8 mouse cellular contexts compared by ENCODE assay signal in the genomic region with DNA sequence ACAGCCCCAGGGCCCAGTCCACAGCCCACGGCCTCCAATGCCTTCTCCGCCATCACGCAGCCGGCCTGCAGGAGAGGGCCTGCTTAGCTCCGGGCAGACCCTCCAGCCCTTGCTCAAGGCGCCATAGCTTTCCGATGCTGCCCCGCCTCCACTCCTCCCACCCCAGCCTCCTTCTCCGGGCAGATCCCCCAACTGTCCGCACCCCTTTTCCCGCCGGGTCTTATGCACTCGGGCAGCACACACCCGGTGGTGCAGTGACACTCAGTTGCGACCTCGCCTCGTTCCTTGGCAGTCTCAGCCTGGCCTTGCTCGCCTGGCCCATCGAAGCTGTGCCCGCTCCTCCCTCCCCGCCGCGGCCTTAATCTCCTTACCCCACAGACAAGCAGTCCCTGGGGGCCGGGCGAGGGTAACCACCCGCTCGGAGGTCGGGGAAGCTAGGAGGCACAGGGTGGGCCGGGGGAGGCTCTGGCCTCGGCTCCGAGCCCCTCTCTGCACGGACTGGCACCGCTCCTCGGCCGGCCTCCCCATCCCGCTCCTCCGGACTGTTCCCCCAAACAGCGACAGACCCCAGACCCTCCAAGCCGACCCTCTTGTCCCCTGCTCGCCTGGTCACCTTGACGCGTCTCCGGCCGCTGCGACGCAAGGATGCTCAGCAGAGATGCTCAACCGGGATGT. TPM values are rescaled to one million over a fixed set of nuclear protein-coding genes. Genes with fewer than 3 reads are reported as not detected.
DNase-seq lines count a peak whose midpoint lies in the region; ATAC-seq and TF ChIP-seq lines count a peak whose summit lies in the region.

No protein-coding gene starts in this region.

- peak overlapping the region; percentile 28 for H3K9ac ChIP-seq in ES-Bruce4 (ENCODE audit: low read depth, poor library complexity, severe bottlenecking)
- H3K9ac ChIP-seq in heart, embryonic 15.5 days = peak overlapping the region; percentile 68
- peak overlapping the region; percentile 92 for H3K9ac ChIP-seq in liver, embryonic 15.5 days

- H3K27me3 ChIP-seq in heart, embryonic 10.5 days (ENCODE audit: insufficient read depth, poor library complexity, severe bottlenecking) = peaks cover 47% of the 10 kb centered on the region
- H3K27me3 ChIP-seq in ES-Bruce4 (ENCODE audit: control insufficient read depth, insufficient read depth, low read length, poor library complexity, severe bottlenecking) = peaks cover 3% of the 10 kb centered on the region
- H3K27me3 ChIP-seq in heart, embryonic 15.5 days = peaks cover 24% of the 10 kb centered on the region
- H3K27me3 ChIP-seq in liver, embryonic 15.5 days = peaks cover 15% of the 10 kb centered on the region; the same call in 1 of the 2 replicates

- no peak for TF ChIP-seq EP300 in ES-Bruce4 (IDR thresholded peaks at IDR 0.05; ENCODE audit: insufficient read depth, low read depth, low read length)

- ATAC-seq in heart, embryonic 15.5 days (replicated peaks; ENCODE audit: insufficient number of reproducible peaks, insufficient read depth, low FRiP score, low read depth) = peak; percentile 36
- peak; percentile 32 for ATAC-seq in liver, embryonic 15.5 days (ENCODE audit: insufficient read depth)

- 1% methylated on average over 47 of the region's 47 CpGs for WGBS in heart, embryonic 10.5 days
- under 1% methylated on average over 47 of the region's 47 CpGs for WGBS in heart, embryonic 15.5 days
- WGBS in liver, embryonic 15.5 days (ENCODE audit: insufficient replicate concordance) = 2% methylated on average over 47 of the region's 47 CpGs

- H3K4me2 ChIP-seq in heart, embryonic 15.5 days = peak overlapping the region; percentile 96
- H3K4me2 ChIP-seq in liver, embryonic 15.5 days = peak overlapping the region; percentile 78

- peak; percentile 79 for DNase-seq in heart, embryonic 10.5 days (ENCODE audit: low spot score)
- no peak for DNase-seq in heart, adult 9 months (ENCODE audit: low spot score in 2 of 2)
- DNase-seq in cerebellum, postnatal 25 days = peak; percentile 61 to 69
- DNase-seq in retina, embryonic 14.5 days (ENCODE audit: low spot score) = peak; percentile 62
- DNase-seq in urinary bladder, postnatal 25 days (ENCODE audit: low spot score) = no peak

- H3K9me3 ChIP-seq in heart, embryonic 10.5 days = no peaks in the 10 kb centered on the region
- H3K9me3 ChIP-seq in ES-Bruce4 (replicated peaks; ENCODE audit: control insufficient read depth, insufficient read depth, low read length, poor library complexity, severe bottlenecking) = no peaks in the 10 kb centered on the region
- no peaks in the 10 kb centered on the region for H3K9me3 ChIP-seq in heart, embryonic 15.5 days (replicated peaks)
- no peaks in the 10 kb centered on the region for H3K9me3 ChIP-seq in liver, embryonic 15.5 days (replicated peaks)

- H3K4me1 ChIP-seq in heart, embryonic 10.5 days = peaks cover 35% of the 10 kb centered on the region
- peaks cover 1% of the 10 kb centered on the region for H3K4me1 ChIP-seq in ES-Bruce4 (ENCODE audit: control insufficient read depth, insufficient read depth, low read length)
- H3K4me1 ChIP-seq in heart, embryonic 15.5 days (replicated peaks) = peaks cover 26% of the 10 kb centered on the region
- peaks cover 65% of the 10 kb centered on the region for H3K4me1 ChIP-seq in liver, embryonic 15.5 days (replicated peaks)

- H3K36me3 ChIP-seq in heart, embryonic 10.5 days = peaks cover 26% of the 10 kb centered on the region
- peaks cover 4% of the 10 kb centered on the region; the same call in 1 of the 2 replicates for H3K36me3 ChIP-seq in ES-Bruce4 (ENCODE audit: control insufficient read depth, insufficient read depth, low read length, poor library complexity, severe bottlenecking)
- peaks cover 12% of the 10 kb centered on the region; the same call in 1 of the 2 replicates for H3K36me3 ChIP-seq in heart, embryonic 15.5 days
- peaks cover 52% of the 10 kb centered on the region for H3K36me3 ChIP-seq in liver, embryonic 15.5 days (replicated peaks)

- no peak for TF ChIP-seq CTCF in ES-Bruce4 (IDR thresholded peaks at IDR 0.05; ENCODE audit: low read depth, low read length)

- TF ChIP-seq POLR2A in ES-Bruce4 (IDR thresholded peaks at IDR 0.05; ENCODE audit: insufficient read depth, low read length) = no peak

- H3K4me3 ChIP-seq in heart, embryonic 10.5 days = peak overlapping the region; percentile 70
- peak overlapping the region; percentile 71 for H3K4me3 ChIP-seq in ES-Bruce4 (ENCODE audit: low read depth, low read length)
- H3K4me3 ChIP-seq in heart, embryonic 15.5 days = peak overlapping the region; percentile 68
- peak overlapping the region; percentile 77 for H3K4me3 ChIP-seq in liver, embryonic 15.5 days (replicated peaks)

- peak overlapping the region; percentile 75 for H3K27ac ChIP-seq in heart, embryonic 10.5 days
- no peak overlapping the region for H3K27ac ChIP-seq in ES-Bruce4 (ENCODE audit: insufficient read depth, low read length)
- no peak overlapping the region for H3K27ac ChIP-seq in heart, embryonic 15.5 days
- H3K27ac ChIP-seq in liver, embryonic 15.5 days (replicated peaks) = peak overlapping the region; percentile 89

RNA-seq across cellular contexts. Expression of a gene that starts 0.9 kb away (rescaled TPM):
- polyA plus RNA-seq in heart, embryonic 10.5 days (2016; fragmentation: Nextera tagmentation; extraction: Ambion mirVana) = 3.4 and 3.9 TPM in 2 replicates
- 0.62 and 1.3 TPM in 2 replicates for polyA plus RNA-seq in ES-Bruce4 (2011; ENCODE audit: insufficient read depth, insufficient read length, low read depth, missing spikeins)
- polyA plus RNA-seq in heart, embryonic 15.5 days (2015; fragmentation: Nextera tagmentation; extraction: Ambion mirVana) = 1.5 and 2.8 TPM in 2 replicates
- 16.4 and 18.6 TPM in 2 replicates for polyA plus RNA-seq in liver, embryonic 15.5 days (2015; fragmentation: Nextera tagmentation; extraction: Ambion mirVana)

RNA-seq across cellular contexts. Expression of a gene that starts 17.9 kb away (rescaled TPM):
- 23.5 and 25.0 TPM in 2 replicates for polyA plus RNA-seq in heart, embryonic 10.5 days (2016; fragmentation: Nextera tagmentation; extraction: Ambion mirVana)
- polyA plus RNA-seq in ES-Bruce4 (2011; ENCODE audit: insufficient read depth, insufficient read length, low read depth, missing spikeins) = 24.8 and 27.8 TPM in 2 replicates
- 15.1 and 16.0 TPM in 2 replicates for polyA plus RNA-seq in heart, embryonic 15.5 days (2015; fragmentation: Nextera tagmentation; extraction: Ambion mirVana)
- 12.7 and 14.2 TPM in 2 replicates for polyA plus RNA-seq in liver, embryonic 15.5 days (2015; fragmentation: Nextera tagmentation; extraction: Ambion mirVana)

RNA-seq across cellular contexts. Expression of a gene that starts 19.1 kb away (rescaled TPM):
- 3.1 and 4.7 TPM in 2 replicates for polyA plus RNA-seq in heart, embryonic 10.5 days (2016; fragmentation: Nextera tagmentation; extraction: Ambion mirVana)
- 1.6 and 2.3 TPM in 2 replicates for polyA plus RNA-seq in ES-Bruce4 (2011; ENCODE audit: insufficient read depth, insufficient read length, low read depth, missing spikeins)
- 7.3 and 9.2 TPM in 2 replicates for polyA plus RNA-seq in heart, embryonic 15.5 days (2015; fragmentation: Nextera tagmentation; extraction: Ambion mirVana)
- polyA plus RNA-seq in liver, embryonic 15.5 days (2015; fragmentation: Nextera tagmentation; extraction: Ambion mirVana) = 4.1 and 4.2 TPM in 2 replicates

RNA-seq across cellular contexts. Expression of a gene that starts 32.5 kb away (rescaled TPM):
- polyA plus RNA-seq in heart, embryonic 10.5 days (2016; fragmentation: Nextera tagmentation; extraction: Ambion mirVana) = 6.9 and 9.5 TPM in 2 replicates
- 5.1 and 7.0 TPM in 2 replicates for polyA plus RNA-seq in ES-Bruce4 (2011; ENCODE audit: insufficient read depth, insufficient read length, low read depth, missing spikeins)
- polyA plus RNA-seq in heart, embryonic 15.5 days (2015; fragmentation: Nextera tagmentation; extraction: Ambion mirVana) = 6.5 and 7.1 TPM in 2 replicates
- polyA plus RNA-seq in liver, embryonic 15.5 days (2015; fragmentation: Nextera tagmentation; extraction: Ambion mirVana) = 9.6 and 10.4 TPM in 2 replicates

RNA-seq across cellular contexts. Expression of a gene that starts 36.3 kb away (rescaled TPM):
- not detected in 2 replicates for polyA plus RNA-seq in heart, embryonic 10.5 days (2016; fragmentation: Nextera tagmentation; extraction: Ambion mirVana)
- not detected in 2 replicates for polyA plus RNA-seq in ES-Bruce4 (2011; ENCODE audit: insufficient read depth, insufficient read length, low read depth, missing spikeins)
- polyA plus RNA-seq in heart, embryonic 15.5 days (2015; fragmentation: Nextera tagmentation; extraction: Ambion mirVana) = 0.13 TPM in 1 of 2 replicates, not detected in the other
- polyA plus RNA-seq in liver, embryonic 15.5 days (2015; fragmentation: Nextera tagmentation; extraction: Ambion mirVana) = 0.07 TPM in 1 of 2 replicates, not detected in the other

Comparison
In these comparisons a context has a peak if more than half of its experiments do, and no peak if none do; other contexts are left out.
1. DNase-seq: peak in heart, embryonic 10.5 days (single experiment), cerebellum, postnatal 25 days (2 of 2) and retina, embryonic 14.5 days (single experiment); none in heart, adult 9 months (0 of 2) and urinary bladder, postnatal 25 days (single experiment).
2. H3K27ac ChIP-seq: peak in heart, embryonic 10.5 days (single experiment) and liver, embryonic 15.5 days (single experiment); none in ES-Bruce4 (single experiment) and heart, embryonic 15.5 days (single experiment).
3. H3K9ac ChIP-seq: peak in every context shown above with its lines; median percentile 92 in liver, embryonic 15.5 days; 68 in heart, embryonic 15.5 days; 28 in ES-Bruce4.
4. Peak in every context shown above with its lines, with median percentiles within 50 percentile points of each other: H3K4me3 ChIP-seq.